Mouse (Mus musculus) T-helper 17 cell (primary cell): Measurements from ENCODE around the gene Gtsf2.

Source experiments
- in situ Hi-C, 2 experiments: fragments of 300-600 bp; cut with MboI, MseI; formaldehyde crosslinking; loops; 1 replicate in 1 of 2; 2 replicates in 1 of 2; pipeline ENCODE4 v1.15.1; 2025; ENCODE audit warnings: high pct_unique_total_duplicates in 2 of 2

The Gtsf2 gene

DNA sequence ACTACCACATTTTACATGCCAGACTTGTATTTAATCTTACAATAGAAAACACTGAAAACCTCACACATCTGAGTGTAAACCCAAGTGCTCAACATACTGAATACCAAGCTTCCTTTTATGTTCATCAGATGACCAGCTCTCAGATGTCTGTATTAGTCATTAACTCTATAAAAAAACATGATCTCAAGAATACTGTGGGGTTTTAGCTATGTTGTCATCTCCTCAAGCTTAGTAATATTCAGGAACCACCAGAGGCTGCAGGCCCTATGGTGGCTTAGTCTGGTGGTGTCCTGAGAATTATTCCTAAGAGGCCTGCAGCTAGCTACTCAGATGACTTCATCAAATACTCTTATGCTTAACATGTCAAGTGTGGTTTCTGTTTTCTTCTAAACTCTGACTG is 54.7 kb downstream of the Gtsf2 start:
- in situ Hi-C loops: no loop called here
